Mouse (Mus musculus): Measurements from ENCODE around the gene Rab6b. TPM values are rescaled to one million over a fixed set of nuclear protein-coding genes. Genes with fewer than 3 reads are reported as not detected.

The Rab6b gene
- polyA plus RNA-seq, 1 experiment from 2014 or later, result 0.27 TPM

DNA sequence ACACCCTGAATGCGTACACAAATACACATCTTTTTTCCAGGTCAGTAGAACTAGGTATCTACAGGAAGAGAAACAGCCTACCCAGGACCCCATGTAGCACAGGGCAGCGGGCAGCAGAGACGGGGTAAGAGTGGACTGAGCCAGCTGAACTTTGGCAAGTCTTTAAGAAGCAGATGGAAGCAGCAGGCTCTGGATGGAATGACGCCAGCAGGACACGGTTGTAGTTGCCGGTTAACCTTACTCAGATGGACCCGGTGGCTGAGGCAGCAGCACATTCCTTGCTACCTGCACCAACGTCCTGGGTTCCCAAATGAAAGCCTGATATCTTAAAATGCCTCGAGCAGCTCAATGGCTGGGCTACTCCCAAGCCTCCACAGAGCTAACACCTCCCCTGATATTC, 75.2 kb downstream of the Rab6b start:
- no peak overlapping the region for H3K4me2 ChIP-seq (ENCODE audit: low read depth, low read length)
- ATAC-seq (ENCODE audit: low read depth), result no peak
- H3K4me3 ChIP-seq (ENCODE audit: low read depth, low read length), result no peak overlapping the region
- WGBS (ENCODE audit: insufficient replicate concordance), result 71% methylated on average over 9 of the region's 9 CpGs
- peaks cover 10% of the 10 kb centered on the region for H3K36me3 ChIP-seq (ENCODE audit: control insufficient read depth, insufficient read depth)
- no peaks in the 10 kb centered on the region for H3K27me3 ChIP-seq (ENCODE audit: control insufficient read depth, insufficient read depth, low read depth, low read length)
- H3K9ac ChIP-seq (ENCODE audit: low read depth, low read length), result no peak overlapping the region
- no peak overlapping the region for H3K27ac ChIP-seq (ENCODE audit: low read length)
- no peaks in the 10 kb centered on the region for H3K9me3 ChIP-seq (replicated peaks; ENCODE audit: control insufficient read depth, low read length)
- H3K4me1 ChIP-seq (ENCODE audit: control insufficient read depth, low read depth, low read length), result no peaks in the 10 kb centered on the region

DNA sequence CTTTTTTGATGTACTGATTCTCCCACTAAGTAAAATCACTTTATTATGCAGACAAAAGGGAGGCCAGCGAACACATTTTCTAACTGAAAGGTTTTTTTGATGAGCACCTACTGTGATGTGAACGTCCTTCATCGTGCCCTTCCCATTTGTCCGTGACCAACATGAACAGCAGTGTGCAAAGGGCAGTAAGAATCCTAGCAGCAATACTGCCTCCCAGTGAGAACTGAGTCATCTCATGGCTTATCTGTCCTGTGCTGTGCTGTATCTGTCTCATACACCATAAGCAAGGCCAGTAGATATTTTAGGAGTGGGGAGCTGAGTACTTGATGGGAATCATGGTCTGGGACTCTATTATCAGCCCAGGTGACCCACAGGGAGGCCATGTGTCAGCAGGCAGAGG, 76.8 kb downstream of the Rab6b start:
- H3K36me3 ChIP-seq (ENCODE audit: control insufficient read depth, insufficient read depth), result peaks cover 10% of the 10 kb centered on the region
- H3K4me2 ChIP-seq (ENCODE audit: low read depth, low read length), result no peak overlapping the region
- no peak overlapping the region for H3K9ac ChIP-seq (ENCODE audit: low read depth, low read length)
- ATAC-seq (ENCODE audit: low read depth), result no peak
- H3K4me1 ChIP-seq (ENCODE audit: control insufficient read depth, low read depth, low read length), result no peaks in the 10 kb centered on the region
- 78% methylated on average over 4 of the region's 4 CpGs for WGBS (ENCODE audit: insufficient replicate concordance)
- no peaks in the 10 kb centered on the region for H3K9me3 ChIP-seq (replicated peaks; ENCODE audit: control insufficient read depth, low read length)
- no peak overlapping the region for H3K4me3 ChIP-seq (ENCODE audit: low read depth, low read length)
- no peak overlapping the region for H3K27ac ChIP-seq (ENCODE audit: low read length)
- H3K27me3 ChIP-seq (ENCODE audit: control insufficient read depth, insufficient read depth, low read depth, low read length), result no peaks in the 10 kb centered on the region

DNA sequence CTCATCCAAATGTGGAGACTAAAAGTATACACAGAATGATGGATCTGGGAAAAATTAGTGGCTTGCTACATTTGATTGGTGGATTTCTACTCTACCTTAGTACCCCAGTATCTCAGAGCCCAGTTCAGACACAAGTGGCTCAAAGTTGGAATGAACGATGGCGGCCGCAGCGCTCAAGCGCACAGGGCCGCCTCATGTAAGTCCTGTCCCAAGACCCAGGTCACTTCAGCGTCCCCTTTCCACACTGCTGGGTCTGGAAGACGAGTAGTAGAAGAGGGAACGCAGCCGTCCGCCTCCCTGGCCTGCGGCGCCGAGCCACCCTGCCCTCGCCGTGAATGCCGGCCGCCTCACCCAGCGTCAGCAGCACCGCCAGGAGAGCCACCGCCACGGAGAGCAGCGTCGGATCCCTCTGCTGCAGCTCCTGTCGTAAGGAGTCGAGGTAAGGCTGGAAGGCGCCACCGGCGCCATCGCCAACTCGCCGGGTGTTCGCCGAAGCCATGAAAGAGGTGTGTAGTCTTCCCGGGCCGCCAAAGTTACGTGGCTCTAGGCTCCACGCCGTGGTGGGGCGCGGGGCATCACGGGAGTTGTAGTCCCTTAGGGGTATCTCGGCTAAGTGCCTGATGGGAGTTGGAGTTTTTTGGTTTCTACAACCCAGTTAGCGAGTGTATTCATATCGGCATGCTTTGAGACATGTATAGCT, 90.1 kb downstream of the Rab6b start, which contains the start of gene Srprb:
Srprb (minus strand) TSS at position 577 of the 700 bp plus-strand sequence.
- Histone ChIP-seq H3K36me3 (ENCODE audit: control insufficient read depth, insufficient read depth) (peaks cover 9% of the 10 kb centered on the region; the same call in 1 of the 2 replicates), H3K4me3 (ENCODE audit: low read depth, low read length) (peak within 1 kb of the TSS; percentile 86), H3K27me3 (ENCODE audit: control insufficient read depth, insufficient read depth, low read depth, low read length) (no peaks in the 10 kb centered on the region), H3K27ac (ENCODE audit: low read length) (0 out of 2 replicates have a peak within 1 kb of the TSS, but pooled peaks have one; percentile 58), H3K4me1 (ENCODE audit: control insufficient read depth, low read depth, low read length) (peaks cover 13% of the 10 kb centered on the region; the same call in 1 of the 2 replicates), H3K4me2 (ENCODE audit: low read depth, low read length) (peak within 1 kb of the TSS; percentile 84), H3K9ac (ENCODE audit: low read depth, low read length) (peak within 1 kb of the TSS; percentile 81), H3K9me3 (replicated peaks; ENCODE audit: control insufficient read depth, low read length) (no peaks in the 10 kb centered on the region)
- under 1% methylated on average over 45 of the region's 45 CpGs for WGBS (ENCODE audit: insufficient replicate concordance)
- peak; percentile 97 for ATAC-seq (ENCODE audit: low read depth)

DNA sequence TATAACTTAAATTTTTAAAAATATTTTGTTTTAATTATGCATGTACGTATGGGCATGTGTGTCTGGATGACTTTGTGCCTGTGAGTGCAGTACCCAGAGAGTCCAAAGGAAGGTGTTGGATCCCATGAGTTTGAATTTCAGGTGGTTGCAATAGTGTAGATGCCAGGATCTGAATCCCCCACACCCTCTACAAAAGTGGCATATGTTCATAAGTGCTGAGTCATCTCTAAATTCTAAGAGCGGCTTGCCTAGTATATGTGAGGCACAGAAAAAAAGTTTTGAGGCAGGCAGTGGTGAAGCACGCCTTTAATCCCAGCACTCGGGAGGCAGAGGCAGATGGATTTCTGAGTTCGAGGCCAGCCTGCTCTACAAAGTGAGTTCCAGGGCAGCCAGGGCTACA, 94.2 kb downstream of the Rab6b start:
- Histone ChIP-seq H3K4me2 (ENCODE audit: low read depth, low read length) (no peak overlapping the region), H3K36me3 (ENCODE audit: control insufficient read depth, insufficient read depth) (no peaks in the 10 kb centered on the region), H3K9me3 (replicated peaks; ENCODE audit: control insufficient read depth, low read length) (no peaks in the 10 kb centered on the region), H3K27me3 (ENCODE audit: control insufficient read depth, insufficient read depth, low read depth, low read length) (no peaks in the 10 kb centered on the region), H3K4me1 (ENCODE audit: control insufficient read depth, low read depth, low read length) (peaks cover 13% of the 10 kb centered on the region; the same call in 1 of the 2 replicates), H3K9ac (ENCODE audit: low read depth, low read length) (no peak overlapping the region), H3K27ac (ENCODE audit: low read length) (peak overlapping the region; percentile 12; the same call in 1 of the 2 replicates), H3K4me3 (ENCODE audit: low read depth, low read length) (no peak overlapping the region)
- WGBS (ENCODE audit: insufficient replicate concordance), result 63% methylated on average over 5 of the region's 5 CpGs
- ATAC-seq (ENCODE audit: low read depth), result no peak

DNA sequence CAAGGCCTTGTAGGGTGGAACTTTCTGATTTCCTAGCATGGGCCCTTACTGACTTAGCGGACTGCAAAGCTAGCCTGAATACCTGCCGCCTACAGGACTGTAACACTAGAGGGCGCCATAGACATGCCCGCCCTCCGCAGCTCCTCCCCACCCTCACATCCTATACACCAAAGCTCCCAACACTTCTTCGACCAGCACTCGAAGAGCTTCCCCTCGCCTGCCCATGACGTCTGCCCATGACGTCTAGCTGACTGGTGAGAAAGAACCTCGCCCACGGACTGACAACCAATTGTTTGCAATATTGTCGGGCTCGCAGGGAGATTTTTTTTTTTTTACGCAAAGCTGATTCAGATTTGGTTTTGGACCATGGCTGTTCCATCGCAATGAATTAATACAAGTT, 96.3 kb downstream of the Rab6b start:
- no peak overlapping the region for H3K27ac ChIP-seq (ENCODE audit: low read length)
- H3K9me3 ChIP-seq (replicated peaks; ENCODE audit: control insufficient read depth, low read length), result no peaks in the 10 kb centered on the region
- peaks cover 10% of the 10 kb centered on the region; the same call in 1 of the 2 replicates for H3K4me1 ChIP-seq (ENCODE audit: control insufficient read depth, low read depth, low read length)
- no peak overlapping the region for H3K9ac ChIP-seq (ENCODE audit: low read depth, low read length)
- ATAC-seq (ENCODE audit: low read depth), result peak; percentile 62
- 0 out of 2 replicates have a peak overlapping the region, but pooled peaks have one; percentile 22 for H3K4me2 ChIP-seq (ENCODE audit: low read depth, low read length)
- 8% methylated on average over 16 of the region's 16 CpGs for WGBS (ENCODE audit: insufficient replicate concordance)
- H3K27me3 ChIP-seq (ENCODE audit: control insufficient read depth, insufficient read depth, low read depth, low read length), result no peaks in the 10 kb centered on the region
- no peak overlapping the region for H3K4me3 ChIP-seq (ENCODE audit: low read depth, low read length)
- H3K36me3 ChIP-seq (ENCODE audit: control insufficient read depth, insufficient read depth), result no peaks in the 10 kb centered on the region

DNA sequence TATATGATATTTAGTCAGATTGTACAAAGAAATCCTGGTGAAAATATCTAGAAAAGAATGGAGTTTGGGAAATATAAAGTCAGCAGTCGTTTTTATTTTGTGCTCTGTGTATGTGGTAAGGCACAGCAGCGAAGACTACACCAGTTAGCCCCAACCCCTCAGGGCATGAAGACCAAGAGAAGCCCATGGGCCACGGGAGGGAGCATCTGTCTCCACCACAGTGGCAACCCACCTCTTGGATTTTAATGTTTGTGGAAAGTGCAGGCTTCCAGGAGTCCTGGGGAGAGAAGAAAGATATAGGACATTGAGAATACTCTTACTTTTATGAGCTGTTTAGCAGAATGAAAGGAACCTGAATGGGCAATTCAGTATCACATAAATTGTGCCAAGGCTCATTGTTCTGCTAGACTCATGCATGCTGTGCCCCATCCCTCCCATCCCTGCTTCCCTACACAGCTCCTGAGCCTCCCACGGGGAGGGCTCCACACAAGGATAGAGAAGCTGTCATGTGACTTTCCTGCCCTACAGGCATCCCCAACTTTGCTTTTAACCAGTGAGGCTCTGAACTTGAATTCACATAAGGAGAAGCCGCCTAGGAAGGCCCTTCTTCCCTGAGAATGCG, 97.3 kb downstream of the Rab6b start:
- peaks cover 10% of the 10 kb centered on the region; the same call in 1 of the 2 replicates for H3K4me1 ChIP-seq (ENCODE audit: control insufficient read depth, low read depth, low read length)
- H3K27me3 ChIP-seq (ENCODE audit: control insufficient read depth, insufficient read depth, low read depth, low read length), result no peaks in the 10 kb centered on the region
- H3K4me3 ChIP-seq (ENCODE audit: low read depth, low read length), result no peak overlapping the region
- ATAC-seq (ENCODE audit: low read depth), result no peak
- no peaks in the 10 kb centered on the region for H3K36me3 ChIP-seq (ENCODE audit: control insufficient read depth, insufficient read depth)
- H3K9me3 ChIP-seq (replicated peaks; ENCODE audit: control insufficient read depth, low read length), result no peaks in the 10 kb centered on the region
- no peak overlapping the region for H3K4me2 ChIP-seq (ENCODE audit: low read depth, low read length)
- WGBS (ENCODE audit: insufficient replicate concordance), result 58% methylated on average over 6 of the region's 6 CpGs
- H3K27ac ChIP-seq (ENCODE audit: low read length), result no peak overlapping the region
- H3K9ac ChIP-seq (ENCODE audit: low read depth, low read length), result no peak overlapping the region

DNA sequence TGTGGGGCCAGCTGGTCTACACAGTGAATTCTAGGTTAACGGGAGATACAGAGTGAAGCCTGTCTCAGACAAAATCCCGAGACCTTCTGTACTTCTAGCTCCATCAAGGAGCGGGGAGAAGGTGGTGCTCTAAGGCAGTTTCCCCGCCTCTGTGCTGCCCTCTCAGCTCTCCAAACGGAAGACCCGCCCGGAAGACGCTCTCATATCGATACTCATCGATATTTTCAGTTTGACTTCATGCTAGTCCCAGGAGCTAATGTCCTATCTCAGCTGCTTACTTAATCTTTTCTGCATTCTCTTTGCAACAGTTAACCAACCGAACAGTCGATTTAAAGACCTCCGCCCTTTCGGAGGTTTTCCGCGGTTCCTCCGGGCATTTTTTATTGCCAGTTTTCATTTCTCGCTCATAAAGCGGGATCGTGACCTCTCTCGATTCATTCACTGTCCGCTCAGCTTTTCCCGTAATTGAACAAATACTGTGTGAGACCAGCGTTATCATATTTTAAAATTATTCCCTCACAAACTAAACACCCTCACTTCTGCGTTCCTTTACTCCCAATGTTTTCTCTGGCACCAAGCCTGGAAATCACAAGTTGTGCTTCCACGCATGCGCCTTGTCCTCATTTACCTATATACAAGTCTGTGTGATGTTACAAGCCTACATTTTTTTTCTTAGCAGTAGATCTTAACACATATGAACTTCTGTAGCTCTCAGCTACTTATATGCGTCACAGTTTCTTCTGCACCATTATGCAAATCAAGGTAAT, 101.2 kb downstream of the Rab6b start:
- no peaks in the 10 kb centered on the region for H3K4me1 ChIP-seq (ENCODE audit: control insufficient read depth, low read depth, low read length)
- no peak overlapping the region for H3K27ac ChIP-seq (ENCODE audit: low read length)
- no peaks in the 10 kb centered on the region for H3K9me3 ChIP-seq (replicated peaks; ENCODE audit: control insufficient read depth, low read length)
- 75% methylated on average over 28 of the region's 28 CpGs for WGBS (ENCODE audit: insufficient replicate concordance)
- no peak overlapping the region for H3K9ac ChIP-seq (ENCODE audit: low read depth, low read length)
- H3K27me3 ChIP-seq (ENCODE audit: control insufficient read depth, insufficient read depth, low read depth, low read length), result no peaks in the 10 kb centered on the region
- no peak overlapping the region for H3K4me2 ChIP-seq (ENCODE audit: low read depth, low read length)
- H3K36me3 ChIP-seq (ENCODE audit: control insufficient read depth, insufficient read depth), result no peaks in the 10 kb centered on the region
- H3K4me3 ChIP-seq (ENCODE audit: low read depth, low read length), result no peak overlapping the region
- no peak for ATAC-seq (ENCODE audit: low read depth)

DNA sequence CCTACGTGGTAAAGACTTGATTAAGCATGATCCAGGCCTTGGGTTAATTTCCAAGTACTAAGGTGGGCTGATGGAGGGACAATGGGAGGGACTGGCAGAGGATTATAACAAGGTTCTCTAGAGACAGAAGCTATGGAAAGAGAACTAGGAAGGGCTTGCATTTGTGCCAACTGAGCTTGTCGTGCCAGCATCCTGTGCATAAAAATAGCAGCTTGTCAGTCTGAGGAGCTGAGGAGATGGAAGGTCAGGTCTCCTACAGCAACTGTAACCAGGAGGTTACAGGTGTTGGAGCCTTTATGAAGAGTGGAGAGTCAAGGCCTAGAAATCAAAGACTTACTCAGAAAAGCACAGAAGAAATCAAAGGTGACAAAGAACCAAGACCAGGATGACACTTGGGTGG, 102.0 kb downstream of the Rab6b start:
- WGBS (ENCODE audit: insufficient replicate concordance), result 41% methylated on average over 2 of the region's 2 CpGs
- Histone ChIP-seq H3K36me3 (ENCODE audit: control insufficient read depth, insufficient read depth) (no peaks in the 10 kb centered on the region), H3K9me3 (replicated peaks; ENCODE audit: control insufficient read depth, low read length) (no peaks in the 10 kb centered on the region), H3K4me3 (ENCODE audit: low read depth, low read length) (no peak overlapping the region), H3K4me2 (ENCODE audit: low read depth, low read length) (no peak overlapping the region), H3K27ac (ENCODE audit: low read length) (no peak overlapping the region), H3K9ac (ENCODE audit: low read depth, low read length) (no peak overlapping the region), H3K27me3 (ENCODE audit: control insufficient read depth, insufficient read depth, low read depth, low read length) (no peaks in the 10 kb centered on the region), H3K4me1 (ENCODE audit: control insufficient read depth, low read depth, low read length) (no peaks in the 10 kb centered on the region)
- ATAC-seq (ENCODE audit: low read depth), result no peak

Data from liver, embryonic 16.5 days (tissue).